23 mouse cellular contexts compared by ENCODE assay signal in the genomic region with DNA sequence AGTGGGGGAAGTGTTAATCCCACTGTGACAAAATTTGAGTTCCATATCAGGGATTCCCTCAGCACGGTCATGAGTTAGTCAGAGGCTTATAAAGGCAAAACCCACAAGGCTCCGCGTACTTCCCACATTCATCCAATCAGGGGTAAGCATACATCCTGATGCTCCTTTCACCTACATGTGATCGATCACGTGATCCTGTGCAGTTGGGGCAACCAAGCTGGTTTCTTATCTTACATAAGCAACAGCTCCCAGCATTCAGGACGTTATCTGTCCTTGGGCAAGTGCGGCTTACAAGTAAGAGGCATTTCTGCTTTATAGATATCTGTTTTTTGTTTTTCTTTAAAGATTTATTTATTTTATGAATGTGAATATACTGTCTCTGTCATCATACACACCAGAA.
"Had no signal": no experiment of that assay in that cellular context is flagged by ENCODE, and none has a peak within 500 bp of the region (broad histone marks: within the 10 kb centered on the region; RNA-seq: fewer than 3 reads in every experiment).

No protein-coding gene starts in this region.

- H3K36me3 ChIP-seq: limb, embryonic 12.5 days; limb, embryonic 15.5 days; midbrain, embryonic 12.5 days; midbrain, embryonic 15.5 days; neural tube, embryonic 12.5 days; neural tube, embryonic 15.5 days; stomach, embryonic 15.5 days had no signal

- H3K4me3 ChIP-seq: limb, embryonic 12.5 days; limb, embryonic 15.5 days; midbrain, embryonic 12.5 days; midbrain, embryonic 15.5 days; neural tube, embryonic 12.5 days; neural tube, embryonic 15.5 days; stomach, embryonic 15.5 days had no signal

- H3K4me2 ChIP-seq: limb, embryonic 12.5 days; limb, embryonic 15.5 days; liver, embryonic 11.5 days; lung, embryonic 14.5 days; midbrain, embryonic 12.5 days; midbrain, embryonic 15.5 days; neural tube, embryonic 12.5 days; neural tube, embryonic 15.5 days; stomach, embryonic 15.5 days had no signal

- ATAC-seq: liver, postnatal 0 days; lung, postnatal 0 days; midbrain, embryonic 15.5 days had no signal

- H3K9ac ChIP-seq: limb, embryonic 12.5 days; limb, embryonic 15.5 days; liver, embryonic 14.5 days; liver, postnatal 0 days; lung, embryonic 14.5 days; midbrain, embryonic 12.5 days; midbrain, embryonic 15.5 days; neural tube, embryonic 12.5 days; neural tube, embryonic 15.5 days; stomach, embryonic 15.5 days had no signal

- H3K4me1 ChIP-seq: limb, embryonic 12.5 days; limb, embryonic 15.5 days; neural tube, embryonic 12.5 days; stomach, embryonic 15.5 days had no signal

- H3K9me3 ChIP-seq: limb, embryonic 12.5 days; limb, embryonic 15.5 days; midbrain, embryonic 12.5 days; midbrain, embryonic 15.5 days; neural tube, embryonic 12.5 days; neural tube, embryonic 15.5 days; stomach, embryonic 15.5 days had no signal

- DNase-seq: kidney, adult 11 months; kidney, adult 9 months; kidney, postnatal 14 days; kidney, postnatal 4 days; left cerebral cortex, postnatal 4 days; liver, postnatal 0 days; lung, embryonic 14.5 days; right cerebral cortex, adult 18-20 months; right cerebral cortex, postnatal 14 days; right cerebral cortex, postnatal 4 days; thymus, adult 18-20 months; thymus, postnatal 36 days had no signal

- H3K27me3 ChIP-seq: limb, embryonic 12.5 days; limb, embryonic 15.5 days; midbrain, embryonic 12.5 days; midbrain, embryonic 15.5 days; neural tube, embryonic 12.5 days; neural tube, embryonic 15.5 days; stomach, embryonic 15.5 days had no signal

- H3K27ac ChIP-seq: limb, embryonic 12.5 days; limb, embryonic 15.5 days; liver, embryonic 14.5 days; macrophage; midbrain, embryonic 12.5 days; midbrain, embryonic 15.5 days; neural tube, embryonic 12.5 days; neural tube, embryonic 15.5 days; stomach, embryonic 15.5 days had no signal
